Mouse (Mus musculus) embryonic facial prominence, embryonic 10.5 days (tissue): ENCODE measurements around the gene Ralgps2. TPM values are rescaled to one million over a fixed set of nuclear protein-coding genes. Genes with fewer than 3 reads are reported as not detected.

Experiments
- DNase-seq: peaks from one replicate; pipeline ENCODE4 v3.0.0-alpha.2; 2017; ENCODE audit warnings: low spot score
- H3K27ac ChIP-seq: fragments of 300-500 bp; sonication (generic); replicated peaks from 2 replicates; pipeline ENCODE4 v1.5.1; 2016; ENCODE audit warnings: mild to moderate bottlenecking
- H3K27me3 ChIP-seq: fragments of 300-500 bp; sonication (generic); replicated peaks from 2 replicates; pipeline ENCODE4 v1.6.1; 2016; ENCODE audit warnings: low read depth, mild to moderate bottlenecking; ENCODE audit not compliant: poor library complexity, severe bottlenecking
- H3K36me3 ChIP-seq: fragments of 300-500 bp; sonication (generic); replicated peaks from 2 replicates; pipeline ENCODE4 v1.6.1; 2016; ENCODE audit warnings: mild to moderate bottlenecking, moderate library complexity
- H3K4me1 ChIP-seq: fragments of 300-500 bp; sonication (generic); 2 replicates; pipeline ENCODE4 v1.6.1; 2016
- H3K4me3 ChIP-seq: fragments of 300-500 bp; sonication (generic); 2 replicates; pipeline ENCODE4 v1.5.1; 2016; ENCODE audit warnings: mild to moderate bottlenecking, moderate library complexity
- H3K9me3 ChIP-seq: fragments of 300-500 bp; sonication (generic); 2 replicates; pipeline ENCODE4 v1.6.1; 2016; ENCODE audit warnings: mild to moderate bottlenecking
- WGBS: fragments of 180-500 bp; shearing (Covaris S2); methylation state at CpG from one replicate; pipeline ENCODE4 v1.1.7; 2016; 5-methylcytosine and 5-hydroxymethylcytosine counted together
- polyA plus RNA-seq: library from polyadenylated mRNA; unstranded; fragments of >200 nt; fragmentation: Nextera tagmentation; extraction: Ambion mirVana; gene quantifications from 2 replicates; pipeline ENCODE4 v1.2.1, GENCODE M21; 2016

Ralgps2 gene
- polyA plus RNA-seq, 1 experiment from 2014 or later = 84.0 TPM

DNA sequence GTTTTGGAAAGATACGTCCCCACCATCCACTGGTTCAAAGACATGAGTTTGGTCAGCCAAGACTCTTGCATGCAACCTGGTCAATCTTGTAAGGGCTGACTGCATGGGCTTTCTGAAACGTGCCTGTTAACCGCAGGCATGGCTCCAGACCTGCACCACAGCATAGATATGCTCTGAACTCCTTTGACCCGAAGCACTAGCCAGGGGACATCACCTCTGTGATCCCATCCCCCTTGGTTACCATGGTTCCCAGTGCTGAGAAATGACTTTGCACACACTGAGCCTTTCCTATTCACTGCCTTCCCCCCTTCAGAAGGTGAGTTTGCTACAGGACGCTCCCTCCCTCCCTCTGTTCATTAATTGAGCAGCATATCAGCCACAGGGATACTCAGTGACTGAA, 155.3 kb downstream of the Ralgps2 start:
- Histone ChIP-seq H3K4me1 (peaks cover 78% of the 10 kb centered on the region), H3K27me3 (peaks cover 29% of the 10 kb centered on the region), H3K36me3 (no peaks in the 10 kb centered on the region), H3K27ac (peak overlapping the region; percentile 1; the same call in 1 of the 2 replicates), H3K4me3 (no peak overlapping the region), H3K9me3 (no peaks in the 10 kb centered on the region)
- 61% methylated on average over 5 of the region's 5 CpGs for WGBS
- no peak for DNase-seq

GRCm38 (mm10) chr1:156781971-156782850, 157.2 kb downstream of the Ralgps2 start:
- Histone ChIP-seq H3K4me1 (peaks cover 73% of the 10 kb centered on the region), H3K9me3 (no peaks in the 10 kb centered on the region), H3K36me3 (no peaks in the 10 kb centered on the region), H3K27me3 (peaks cover 29% of the 10 kb centered on the region), H3K27ac (peak overlapping the region; percentile 85), H3K4me3 (no peak overlapping the region)
- 27% methylated on average over 14 of the region's 14 CpGs for WGBS
- peak; percentile 36 for DNase-seq

DNA sequence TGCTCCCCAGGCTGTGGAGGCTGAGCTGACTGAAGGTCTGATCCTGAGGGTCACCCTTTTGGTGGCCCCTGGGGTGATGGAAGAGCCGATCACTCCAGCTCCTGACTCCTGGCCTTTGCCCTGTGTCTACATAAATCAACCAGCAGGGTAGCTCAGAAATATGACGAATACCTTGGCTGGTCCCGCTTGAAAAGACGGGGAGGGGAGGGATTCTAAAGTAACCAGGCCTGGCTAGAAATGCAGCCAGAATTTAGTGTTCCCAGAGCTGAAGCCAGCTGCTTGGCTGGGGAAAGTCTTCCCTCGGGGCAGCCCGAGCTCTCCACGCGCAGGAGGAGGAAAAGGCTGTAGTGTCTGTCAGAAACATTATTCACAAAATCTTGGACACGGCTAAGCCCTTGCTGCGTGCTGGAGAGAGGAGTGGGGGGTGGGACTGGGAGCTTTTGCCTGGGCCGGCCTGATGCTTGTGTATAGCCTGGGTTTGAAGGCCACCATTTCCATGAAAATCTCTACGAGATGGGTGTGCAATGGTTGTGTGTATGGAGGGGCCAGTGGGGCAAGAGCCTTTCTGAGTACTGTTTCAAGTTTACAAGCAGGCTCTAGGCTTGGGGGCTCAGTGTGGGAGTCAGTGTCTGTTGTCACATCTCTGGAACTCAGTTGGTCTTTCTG, 158.2 kb downstream of the Ralgps2 start:
- WGBS = 16% methylated on average over 12 of the region's 12 CpGs
- Histone ChIP-seq H3K27ac (peak overlapping the region; percentile 85), H3K4me3 (peak overlapping the region; percentile 19; the same call in 1 of the 2 replicates), H3K4me1 (peaks cover 68% of the 10 kb centered on the region), H3K27me3 (peaks cover 28% of the 10 kb centered on the region), H3K9me3 (no peaks in the 10 kb centered on the region), H3K36me3 (no peaks in the 10 kb centered on the region)
- DNase-seq = peak; percentile 65

DNA sequence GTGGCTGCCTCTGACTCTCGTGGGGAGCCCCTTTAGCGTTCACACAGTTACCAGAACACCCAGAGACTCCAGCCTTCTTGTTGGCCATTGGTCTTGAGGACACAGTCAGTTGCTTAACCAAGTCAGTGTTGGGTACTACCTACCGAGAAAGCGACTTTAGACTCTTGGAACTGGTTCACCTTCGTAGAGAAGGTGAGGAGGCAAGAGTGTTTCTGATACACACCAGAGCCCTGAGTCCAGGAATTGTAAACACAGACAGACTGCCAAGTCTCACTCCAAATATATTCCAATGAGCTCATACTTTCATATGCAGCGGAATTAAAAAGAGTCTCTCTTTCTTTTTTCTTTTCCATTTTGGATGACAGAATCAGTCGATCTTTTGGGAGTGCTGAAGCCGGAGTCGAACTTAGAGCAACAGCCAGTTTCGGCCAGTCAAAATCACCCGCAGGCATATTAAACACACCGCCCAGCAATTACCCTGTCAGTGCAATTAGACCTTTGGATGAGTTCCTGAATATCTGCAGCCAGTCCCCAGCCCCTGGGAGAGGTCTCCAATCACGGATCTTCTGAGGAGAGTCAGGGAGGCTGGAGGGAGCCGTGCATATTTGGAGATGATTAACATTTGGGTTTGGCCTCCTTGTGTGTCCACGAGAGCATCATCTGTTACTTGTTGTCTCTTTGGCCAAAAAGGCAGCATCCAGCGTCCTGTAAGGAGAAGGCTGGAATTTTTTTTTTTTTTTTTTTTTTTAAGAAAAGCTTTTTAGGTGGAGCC, 159.0 kb downstream of the Ralgps2 start:
- Histone ChIP-seq H3K36me3 (no peaks in the 10 kb centered on the region), H3K27ac (peak overlapping the region; percentile 85), H3K9me3 (no peaks in the 10 kb centered on the region), H3K4me1 (peaks cover 65% of the 10 kb centered on the region), H3K27me3 (peaks cover 21% of the 10 kb centered on the region), H3K4me3 (no peak overlapping the region)
- peak; percentile 54 for DNase-seq
- 50% methylated on average over 16 of the region's 16 CpGs for WGBS

DNA sequence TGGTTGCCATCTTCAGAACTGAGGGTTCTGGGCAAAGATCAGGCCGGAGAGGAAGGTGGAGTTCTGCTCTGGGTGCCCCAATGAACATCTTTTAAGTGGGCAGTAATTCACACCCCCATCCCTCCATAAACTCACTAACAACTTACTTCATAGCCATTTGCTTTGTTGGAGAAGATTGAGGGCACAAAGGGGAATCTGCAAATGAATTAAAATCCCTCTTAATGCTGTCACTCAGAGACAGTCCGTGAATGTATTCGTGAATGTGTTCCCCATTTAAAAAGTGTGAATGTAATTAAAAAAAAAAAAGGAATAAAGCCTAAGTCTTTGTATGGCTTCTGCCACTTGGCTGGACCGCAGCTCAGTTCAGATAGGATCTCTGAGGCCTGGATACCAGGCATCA, 159.8 kb downstream of the Ralgps2 start:
- peaks cover 57% of the 10 kb centered on the region for H3K4me1 ChIP-seq
- H3K9me3 ChIP-seq = no peaks in the 10 kb centered on the region
- no peak for DNase-seq
- H3K27me3 ChIP-seq = peaks cover 17% of the 10 kb centered on the region
- peak overlapping the region; percentile 85 for H3K27ac ChIP-seq
- H3K36me3 ChIP-seq = no peaks in the 10 kb centered on the region
- WGBS = 78% methylated on average over 4 of the region's 4 CpGs
- no peak overlapping the region for H3K4me3 ChIP-seq

GRCm38 (mm10) chr1:156778977-156779376, 160.4 kb downstream of the Ralgps2 start:
- DNase-seq = no peak
- H3K4me3 ChIP-seq = no peak overlapping the region
- H3K27ac ChIP-seq = peak overlapping the region; percentile 73
- WGBS = 37% methylated on average over 6 of the region's 6 CpGs
- peaks cover 17% of the 10 kb centered on the region for H3K27me3 ChIP-seq
- H3K9me3 ChIP-seq = no peaks in the 10 kb centered on the region
- H3K36me3 ChIP-seq = no peaks in the 10 kb centered on the region
- H3K4me1 ChIP-seq = peaks cover 50% of the 10 kb centered on the region

- WGBS = 81% methylated on average over 4 of the region's 4 CpGs
- peaks cover 46% of the 10 kb centered on the region for H3K4me1 ChIP-seq
- DNase-seq = no peak
- H3K27me3 ChIP-seq = peaks cover 13% of the 10 kb centered on the region; the same call in 1 of the 2 replicates
- no peak overlapping the region for H3K4me3 ChIP-seq
- H3K36me3 ChIP-seq = no peaks in the 10 kb centered on the region
- H3K9me3 ChIP-seq = no peaks in the 10 kb centered on the region
- H3K27ac ChIP-seq = 0 out of 2 replicates have a peak overlapping the region, but pooled peaks have one; percentile 10
Observed at GRCm38 (mm10) chr1:156777896-156778295, 161.5 kb downstream of the Ralgps2 start.

DNA sequence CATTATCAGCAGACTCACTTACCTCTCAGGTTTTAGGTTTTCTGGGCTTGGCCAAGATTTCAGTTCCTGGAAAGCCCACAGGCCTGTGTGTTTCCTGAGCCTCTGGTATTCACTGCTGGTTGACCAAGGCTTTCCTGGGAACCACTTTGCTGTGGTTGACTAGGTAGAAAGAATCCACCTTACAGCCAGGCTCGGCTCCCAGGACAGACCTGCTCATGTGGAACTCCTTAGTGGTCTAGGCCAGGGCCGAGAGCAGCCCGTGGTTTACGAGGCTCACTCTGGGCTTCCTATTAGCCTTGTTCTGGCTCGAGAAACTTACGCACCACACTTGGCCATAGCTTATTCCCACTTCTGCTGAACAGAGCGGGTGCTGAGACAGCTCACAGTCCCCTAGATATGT, 163.4 kb downstream of the Ralgps2 start:
- no peaks in the 10 kb centered on the region for H3K9me3 ChIP-seq
- peaks cover 13% of the 10 kb centered on the region; the same call in 1 of the 2 replicates for H3K27me3 ChIP-seq
- H3K4me3 ChIP-seq = no peak overlapping the region
- H3K36me3 ChIP-seq = no peaks in the 10 kb centered on the region
- H3K27ac ChIP-seq = no peak overlapping the region
- H3K4me1 ChIP-seq = peaks cover 27% of the 10 kb centered on the region
- WGBS = 88% methylated on average over 7 of the region's 7 CpGs
- no peak for DNase-seq

- Histone ChIP-seq H3K36me3 (no peaks in the 10 kb centered on the region), H3K27ac (0 out of 2 replicates have a peak overlapping the region, but pooled peaks have one; percentile 20), H3K27me3 (peaks cover 12% of the 10 kb centered on the region; the same call in 1 of the 2 replicates), H3K4me1 (peaks cover 21% of the 10 kb centered on the region), H3K9me3 (no peaks in the 10 kb centered on the region), H3K4me3 (no peak overlapping the region)
- 87% methylated on average over 4 of the region's 4 CpGs for WGBS
- no peak for DNase-seq
Observed at GRCm38 (mm10) chr1:156775190-156775589, 164.2 kb downstream of the Ralgps2 start.

DNA sequence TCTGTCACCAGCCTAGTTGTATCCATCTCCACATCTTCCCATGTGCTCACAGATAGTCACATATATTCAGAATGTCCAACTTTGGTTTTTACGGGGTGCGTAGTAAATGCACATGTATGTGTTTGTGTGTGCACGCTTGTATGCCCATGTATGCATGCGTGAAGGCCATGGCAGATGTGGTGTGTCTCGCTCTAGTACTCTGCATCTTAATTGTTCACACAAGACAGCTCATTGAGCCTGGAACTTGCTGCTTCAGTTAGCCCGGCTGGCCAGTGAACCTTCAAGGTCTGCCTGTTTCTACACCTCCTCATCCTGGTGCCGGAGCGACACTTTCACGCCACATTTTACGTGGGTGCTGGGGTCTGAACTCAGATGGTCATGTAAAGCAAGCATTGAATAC, 168.6 kb downstream of the Ralgps2 start:
- peaks cover 14% of the 10 kb centered on the region for H3K9me3 ChIP-seq
- H3K4me3 ChIP-seq = no peak overlapping the region
- H3K27me3 ChIP-seq = peaks cover 6% of the 10 kb centered on the region; the same call in 1 of the 2 replicates
- 96% methylated on average over 10 of the region's 10 CpGs for whole genome bisulfite sequencing
- no peak for DNase-seq
- peaks cover 14% of the 10 kb centered on the region for H3K4me1 ChIP-seq
- H3K36me3 ChIP-seq = 0 out of 2 replicates have a peak, but pooled peaks cover 2% of the 10 kb centered on the region
- H3K27ac ChIP-seq = no peak overlapping the region

GRCm38 (mm10) chr1:156769621-156770297, 169.7 kb downstream of the Ralgps2 start:
- H3K4me1 ChIP-seq = peaks cover 14% of the 10 kb centered on the region
- 0 out of 2 replicates have a peak, but pooled peaks cover 2% of the 10 kb centered on the region for H3K36me3 ChIP-seq
- no peak overlapping the region for H3K4me3 ChIP-seq
- 85% methylated on average over 18 of the region's 18 CpGs for WGBS
- H3K27ac ChIP-seq = peak overlapping the region; percentile 59
- peak; percentile 7 for DNase-seq
- H3K9me3 ChIP-seq = peaks cover 21% of the 10 kb centered on the region
- peaks cover 3% of the 10 kb centered on the region; the same call in 1 of the 2 replicates for H3K27me3 ChIP-seq
